Mouse (Mus musculus): Measurements from ENCODE around the gene Herc3.
"Not testable (repeated sequence)": the region's sequence is repeated elsewhere in the genome, so short reads cannot be mapped to it uniquely, and the experiment has no call there.

Gene Herc3

GRCm38 (mm10) chr6:58856494-58856893, 25.2 kb downstream of the Herc3 start:
- in situ Hi-C loops (cut with MboI; ENCODE audit: low sequenced_read_pairs), result no loop called here

DNA sequence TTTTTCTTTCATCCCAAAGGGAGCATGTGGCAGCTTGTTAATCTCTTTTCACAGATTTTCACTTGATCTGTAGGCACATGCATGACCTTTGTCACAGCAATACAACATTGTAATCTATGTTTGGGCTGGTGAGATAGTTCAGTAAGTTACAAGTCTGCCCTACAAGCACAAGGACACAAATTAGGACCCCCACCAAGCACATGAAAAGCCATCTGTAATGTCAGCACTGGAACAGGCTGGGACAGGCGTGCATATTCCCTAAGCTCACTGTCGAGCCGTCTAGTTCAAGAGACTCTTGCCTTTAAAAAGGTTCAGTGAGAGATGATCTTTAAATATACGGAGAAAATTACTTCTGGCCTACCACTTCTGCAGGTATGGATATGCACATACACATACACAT, 28.3 kb downstream of the Herc3 start:
- in situ Hi-C loops (cut with MboI; ENCODE audit: low sequenced_read_pairs), result no loop called here

- in situ Hi-C loops (cut with MboI; ENCODE audit: low sequenced_read_pairs), result no loop called here
Observed at GRCm38 (mm10) chr6:58862446-58862993, 31.3 kb downstream of the Herc3 start.

DNA sequence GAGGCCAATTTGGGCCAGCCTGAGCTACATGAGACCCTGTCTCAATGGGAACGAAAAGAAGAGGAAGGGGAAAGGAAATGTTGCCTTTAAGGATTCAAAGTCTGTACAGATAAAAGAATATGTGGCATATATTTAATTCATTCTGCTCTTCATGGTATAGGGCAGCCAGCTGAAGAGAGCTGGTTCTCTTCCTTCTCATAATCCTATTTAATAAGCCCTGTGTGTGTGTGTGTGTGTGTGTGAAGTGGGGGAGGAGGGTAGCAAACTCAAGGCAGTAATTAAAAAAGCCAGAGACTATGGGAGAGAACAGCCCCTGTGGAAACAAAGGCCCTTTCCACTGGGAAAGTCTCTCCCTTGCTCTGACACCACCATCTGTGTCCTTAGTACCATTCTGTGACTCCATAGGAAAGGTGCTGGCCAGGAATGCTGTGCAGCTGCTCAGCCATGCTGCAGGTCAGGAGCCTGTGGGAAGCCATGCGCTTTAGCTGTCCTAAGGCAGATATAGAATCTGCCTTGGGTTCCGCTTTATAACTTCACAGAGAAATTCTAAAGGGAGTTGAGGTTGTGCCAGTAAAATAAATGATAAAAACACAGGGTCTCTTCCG, 32.5 kb downstream of the Herc3 start:
- in situ Hi-C loops (cut with MboI; ENCODE audit: low sequenced_read_pairs), result no loop called here

GRCm38 (mm10) chr6:58867858-58868257, 36.6 kb downstream of the Herc3 start:
- in situ Hi-C loops (cut with MboI; ENCODE audit: low sequenced_read_pairs), result not testable (repeated sequence)

- in situ Hi-C loops (cut with MboI; ENCODE audit: low sequenced_read_pairs), result loop anchor here (25.0 kb wide), 1 partner anchor 308 kb away; no protein-coding TSS in a partner anchor
Observed at GRCm38 (mm10) chr6:58879572-58879971, 48.3 kb downstream of the Herc3 start.

DNA sequence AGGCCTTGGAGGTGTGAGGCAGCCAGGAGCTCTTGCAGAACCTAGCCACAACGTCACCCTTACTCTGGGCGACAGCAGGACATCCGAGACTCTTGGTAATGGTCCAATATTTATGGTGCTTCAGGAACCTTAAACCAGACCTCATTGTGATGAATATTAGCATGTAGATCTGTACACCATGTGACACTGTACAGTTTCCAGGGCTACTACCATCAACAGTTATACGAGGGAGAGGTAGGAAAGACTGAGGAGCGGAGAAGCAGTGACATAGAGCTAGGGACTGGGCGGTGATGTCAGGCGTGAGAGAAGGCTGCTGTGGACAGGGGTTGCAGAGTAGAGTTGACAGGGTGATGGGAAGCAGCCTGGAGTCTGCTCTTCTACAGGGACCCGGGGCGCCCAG, 48.7 kb downstream of the Herc3 start:
- in situ Hi-C loops (cut with MboI; ENCODE audit: low sequenced_read_pairs), result loop anchor here (25.0 kb wide), 1 partner anchor 307 kb away; no protein-coding TSS in a partner anchor

GRCm38 (mm10) chr6:58880861-58881260, 49.6 kb downstream of the Herc3 start:
- in situ Hi-C loops (cut with MboI; ENCODE audit: low sequenced_read_pairs), result loop anchor here (25.0 kb wide), 1 partner anchor 306 kb away; no protein-coding TSS in a partner anchor

- in situ Hi-C loops (cut with MboI; ENCODE audit: low sequenced_read_pairs), result loop anchor here (25.0 kb wide), 1 partner anchor 306 kb away; no protein-coding TSS in a partner anchor
Observed at GRCm38 (mm10) chr6:58881363-58881762, 50.1 kb downstream of the Herc3 start.

DNA sequence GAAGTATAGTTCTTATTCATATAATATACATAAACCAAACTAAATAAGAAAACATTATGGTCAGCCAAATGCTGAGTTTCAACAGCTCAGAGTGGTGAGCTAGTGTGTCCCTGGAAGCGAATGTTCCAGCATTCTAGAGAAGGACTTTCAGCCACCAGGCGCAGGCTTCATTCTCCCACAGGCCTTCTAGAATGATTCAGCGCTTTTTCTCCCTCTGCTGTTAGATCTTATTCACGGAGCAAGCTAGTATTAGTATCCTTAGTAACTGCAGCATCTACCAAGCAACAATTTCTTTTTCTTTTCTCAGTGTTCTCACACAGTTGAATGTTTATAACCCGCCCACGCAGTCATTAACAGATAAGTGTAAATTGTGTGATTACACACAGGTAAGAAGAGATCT, 51.0 kb downstream of the Herc3 start:
- in situ Hi-C loops (cut with MboI; ENCODE audit: low sequenced_read_pairs), result loop anchor here (25.0 kb wide), 1 partner anchor 305 kb away; no protein-coding TSS in a partner anchor

DNA sequence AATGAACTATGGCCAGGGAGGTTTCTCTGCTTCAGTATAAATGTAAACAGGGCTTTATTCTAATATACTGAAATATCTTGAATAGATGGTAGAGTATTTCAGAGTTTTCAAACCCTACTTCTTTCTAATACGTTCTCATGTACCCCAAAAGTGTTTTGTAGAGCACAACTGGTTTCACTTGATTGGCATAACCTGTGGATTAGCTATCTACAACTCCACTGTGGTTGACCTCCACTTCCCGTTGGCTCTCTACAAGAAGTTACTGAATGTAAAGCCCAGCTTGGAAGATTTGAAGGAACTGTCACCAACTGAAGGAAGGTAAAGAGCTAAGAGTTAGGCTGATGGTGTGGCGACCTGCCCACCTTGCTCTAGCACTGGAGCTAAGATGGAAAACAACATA, 58.7 kb downstream of the Herc3 start:
- in situ Hi-C loops (cut with MboI; ENCODE audit: low sequenced_read_pairs), result loop anchor here (25.0 kb wide), 1 partner anchor 297 kb away; no protein-coding TSS in a partner anchor

DNA sequence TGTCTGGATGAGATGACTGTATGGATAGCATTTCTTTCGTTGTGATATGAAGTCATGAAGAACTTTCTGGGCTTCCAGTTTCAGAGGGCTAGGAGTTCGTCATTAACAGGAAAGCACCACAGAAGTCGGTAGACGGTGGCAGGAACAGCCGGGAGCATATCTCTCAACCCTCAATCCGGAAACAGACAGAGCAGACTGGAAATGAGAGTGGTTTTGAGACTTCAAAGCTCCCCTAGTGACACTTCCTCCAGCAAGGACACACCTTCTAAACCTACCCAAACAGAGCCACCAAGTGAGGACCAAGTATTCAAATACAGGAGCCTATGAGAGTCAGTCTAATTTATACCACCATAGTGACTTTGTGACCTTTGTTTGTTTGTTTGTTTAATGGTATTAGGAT, 62.0 kb downstream of the Herc3 start:
- in situ Hi-C loops (cut with MboI; ENCODE audit: low sequenced_read_pairs), result loop anchor here (25.0 kb wide), 1 partner anchor 294 kb away; no protein-coding TSS in a partner anchor

DNA sequence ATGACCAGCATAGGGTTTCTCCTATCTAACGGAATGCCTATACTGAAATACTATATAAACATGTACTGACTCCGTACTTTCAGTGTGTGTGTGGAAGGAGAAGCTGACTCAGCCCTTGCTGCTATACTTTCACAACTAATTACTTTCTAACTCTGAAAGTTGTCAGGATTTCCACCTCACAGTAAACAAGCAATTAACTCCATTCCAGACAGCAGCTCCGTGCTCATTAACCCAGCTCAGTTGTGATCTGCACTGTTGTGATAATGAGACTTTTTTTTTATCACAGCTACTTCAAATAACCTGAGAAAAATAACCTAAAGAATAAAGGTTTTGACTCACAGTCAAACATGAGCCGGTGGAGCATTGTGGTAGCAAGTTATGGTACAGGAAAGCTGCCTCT, 63.7 kb downstream of the Herc3 start:
- in situ Hi-C loops (cut with MboI; ENCODE audit: low sequenced_read_pairs), result loop anchor here (25.0 kb wide), 1 partner anchor 292 kb away; no protein-coding TSS in a partner anchor

DNA sequence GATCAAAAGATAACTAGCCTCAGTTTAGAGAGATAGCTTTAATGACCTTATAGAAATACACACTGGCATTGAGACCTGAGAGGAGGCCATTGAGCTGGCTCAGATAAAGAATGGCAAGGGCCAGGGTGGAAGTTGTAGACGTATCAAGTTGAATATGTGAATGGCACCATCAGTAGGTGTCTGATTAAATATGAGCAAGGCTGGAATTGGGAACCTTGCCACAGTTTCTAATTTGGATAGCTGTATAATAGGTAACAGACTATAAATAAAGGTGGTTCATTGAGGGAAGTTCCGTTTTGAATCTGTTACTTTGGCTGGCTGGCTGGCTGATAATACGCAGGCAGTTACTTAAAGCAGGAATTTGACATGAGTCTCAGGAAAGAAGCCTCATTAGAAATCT, 65.4 kb downstream of the Herc3 start:
- in situ Hi-C loops (cut with MboI; ENCODE audit: low sequenced_read_pairs), result loop anchor here (25.0 kb wide), 1 partner anchor 291 kb away; no protein-coding TSS in a partner anchor

GRCm38 (mm10) chr6:58899076-58899475, 67.8 kb downstream of the Herc3 start:
- in situ Hi-C loops (cut with MboI; ENCODE audit: low sequenced_read_pairs), result loop anchor here (25.0 kb wide), 1 partner anchor 288 kb away; no protein-coding TSS in a partner anchor

- in situ Hi-C loops (cut with MboI; ENCODE audit: low sequenced_read_pairs), result no loop called here
Observed at GRCm38 (mm10) chr6:58900536-58900935, 69.3 kb downstream of the Herc3 start.

- in situ Hi-C loops (cut with MboI; ENCODE audit: low sequenced_read_pairs), result no loop called here
Observed at GRCm38 (mm10) chr6:58903171-58903570, 71.9 kb downstream of the Herc3 start.

DNA sequence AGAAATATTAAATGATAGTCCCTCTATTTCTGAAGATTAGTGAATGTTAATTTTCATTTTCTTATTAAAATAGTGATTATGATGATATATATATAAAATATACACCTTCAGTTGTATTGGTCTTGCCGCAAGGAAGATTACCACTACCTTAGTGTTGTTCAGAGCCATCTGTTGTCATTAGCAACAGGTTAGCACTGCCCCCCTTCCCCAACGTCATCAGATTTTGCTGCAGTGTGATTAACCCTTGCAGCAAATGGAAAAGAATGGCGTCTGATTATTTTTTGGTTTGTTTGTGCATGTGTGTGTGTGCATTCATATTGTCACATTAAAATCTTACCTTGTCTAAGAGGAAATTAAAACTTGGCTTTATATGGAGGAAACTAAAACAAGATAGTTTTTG, 73.3 kb downstream of the Herc3 start:
- in situ Hi-C loops (cut with MboI; ENCODE audit: low sequenced_read_pairs), result no loop called here

- in situ Hi-C loops (cut with MboI; ENCODE audit: low sequenced_read_pairs), result no loop called here
Observed at GRCm38 (mm10) chr6:58906852-58907261, 75.6 kb downstream of the Herc3 start, which contains the start of gene Nap1l5. Gene Nap1l5, minus strand, starts transcription at chr6:58907076.

DNA sequence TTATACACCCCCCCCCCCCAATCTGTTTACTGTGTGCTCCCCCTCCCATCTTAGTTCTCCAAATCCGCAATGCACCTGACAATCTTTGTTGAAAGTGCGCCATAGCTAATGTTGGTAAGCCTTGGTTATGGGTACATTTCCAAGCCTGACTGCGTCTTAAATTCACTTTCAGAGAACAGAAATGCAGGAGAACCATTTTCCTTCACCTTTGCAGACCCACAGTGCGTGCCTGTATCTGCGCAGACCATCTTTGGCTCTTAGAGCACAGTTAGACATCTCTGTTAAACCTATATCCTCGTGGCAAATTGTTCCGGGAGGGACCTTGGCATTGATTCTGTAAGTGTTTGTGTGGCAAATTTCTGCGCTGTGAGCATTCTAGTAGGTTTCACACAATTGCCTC, 76.1 kb downstream of the Herc3 start:
- in situ Hi-C loops (cut with MboI; ENCODE audit: low sequenced_read_pairs), result no loop called here

GRCm38 (mm10) chr6:58907791-58908190, 76.5 kb downstream of the Herc3 start:
- in situ Hi-C loops (cut with MboI; ENCODE audit: low sequenced_read_pairs), result no loop called here

GRCm38 (mm10) chr6:58912842-58913241, 81.6 kb downstream of the Herc3 start:
- in situ Hi-C loops (cut with MboI; ENCODE audit: low sequenced_read_pairs), result no loop called here

Measured in CH12F3 (cell line).